ENCODE assay signal across 10 mouse cellular contexts in the genomic region with DNA sequence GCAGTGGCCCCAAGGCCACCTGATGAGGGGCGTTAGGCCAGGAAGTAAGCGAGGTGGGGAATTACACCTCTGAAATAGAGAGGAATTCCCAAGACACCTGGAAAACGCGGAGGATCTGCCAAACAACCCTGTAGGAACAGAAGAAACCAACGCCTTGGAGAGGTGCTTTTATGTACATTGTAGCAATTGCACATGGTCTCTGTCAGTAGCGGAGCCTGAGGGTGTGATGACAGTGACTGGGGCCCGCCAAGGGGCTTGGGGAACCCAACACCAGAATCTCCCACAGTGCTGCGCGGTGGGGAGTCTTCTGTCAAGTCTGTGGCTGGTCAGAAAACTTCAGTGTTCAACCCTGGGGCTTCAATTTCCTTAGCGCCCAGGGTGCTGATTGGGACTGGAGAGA.
DNase-seq lines count a peak whose midpoint lies in the region; ATAC-seq lines count a peak whose summit lies in the region.
"Had no signal": no experiment of that assay in that cellular context is flagged by ENCODE, and none has a peak within 500 bp of the region (broad histone marks: within the 10 kb centered on the region; RNA-seq: fewer than 3 reads in every experiment).

No protein-coding gene starts in this region.

- H3K4me3 ChIP-seq in forebrain, embryonic 10.5 days, result peak overlapping the region; percentile 43
- no peak overlapping the region for H3K4me3 ChIP-seq in forebrain, embryonic 16.5 days (replicated peaks; ENCODE audit: low read length)
- H3K4me3 ChIP-seq in kidney, embryonic 16.5 days (ENCODE audit: low read length), result no peak overlapping the region
- peak overlapping the region; percentile 45 for H3K4me3 ChIP-seq in limb, embryonic 10.5 days
- H3K4me3 ChIP-seq: erythroblast, embryonic 14.5 days had no signal

- no peak overlapping the region for H3K27ac ChIP-seq in forebrain, embryonic 10.5 days
- no peak overlapping the region for H3K27ac ChIP-seq in forebrain, embryonic 16.5 days (ENCODE audit: low read length)
- H3K27ac ChIP-seq in kidney, embryonic 16.5 days (ENCODE audit: low read length), result no peak overlapping the region
- H3K27ac ChIP-seq in limb, embryonic 10.5 days, result peak overlapping the region; percentile 81

- H3K36me3 ChIP-seq in forebrain, embryonic 10.5 days (replicated peaks), result no peaks in the 10 kb centered on the region
- H3K36me3 ChIP-seq in forebrain, embryonic 16.5 days (ENCODE audit: control insufficient read depth, insufficient read depth), result no peaks in the 10 kb centered on the region
- no peaks in the 10 kb centered on the region for H3K36me3 ChIP-seq in kidney, embryonic 16.5 days (ENCODE audit: insufficient read depth, low read length)
- no peaks in the 10 kb centered on the region for H3K36me3 ChIP-seq in limb, embryonic 10.5 days

- H3K9me3 ChIP-seq in forebrain, embryonic 10.5 days, result no peaks in the 10 kb centered on the region
- no peaks in the 10 kb centered on the region for H3K9me3 ChIP-seq in forebrain, embryonic 16.5 days (ENCODE audit: control insufficient read depth, low read length)
- no peaks in the 10 kb centered on the region for H3K9me3 ChIP-seq in kidney, embryonic 16.5 days (ENCODE audit: low read length)
- no peaks in the 10 kb centered on the region for H3K9me3 ChIP-seq in limb, embryonic 10.5 days (replicated peaks)

- H3K4me1 ChIP-seq in forebrain, embryonic 10.5 days, result peaks cover 51% of the 10 kb centered on the region
- H3K4me1 ChIP-seq in forebrain, embryonic 16.5 days (replicated peaks; ENCODE audit: control insufficient read depth, insufficient read depth, low read length), result 0 out of 2 replicates have a peak, but pooled peaks cover 6% of the 10 kb centered on the region
- H3K4me1 ChIP-seq in kidney, embryonic 16.5 days (ENCODE audit: insufficient read depth, low read length), result peaks cover 10% of the 10 kb centered on the region
- H3K4me1 ChIP-seq in limb, embryonic 10.5 days, result peaks cover 63% of the 10 kb centered on the region

- no peak overlapping the region for H3K9ac ChIP-seq in forebrain, embryonic 16.5 days (replicated peaks; ENCODE audit: low read depth, low read length)
- no peak overlapping the region for H3K9ac ChIP-seq in kidney, embryonic 16.5 days (replicated peaks; ENCODE audit: low read length)

- no peak for DNase-seq in forebrain, embryonic 10.5 days (ENCODE audit: extremely low spot score, low spot score)
- DNase-seq in kidney, adult 18-20 months, result no peak
- peak; percentile 48 for DNase-seq in embryo, embryonic 10.5 days (ENCODE audit: low spot score)
- DNase-seq in limb, embryonic 10.5 days (ENCODE audit: low spot score), result peak; percentile 49
- no peak for DNase-seq in spleen, adult 18-20 months
- DNase-seq in urinary bladder, postnatal 36 days (ENCODE audit: low spot score in 2 of 2), result no peak
- DNase-seq: gastrocnemius, postnatal 25 days had no signal

- peaks cover 70% of the 10 kb centered on the region for H3K27me3 ChIP-seq in forebrain, embryonic 10.5 days (ENCODE audit: poor library complexity, severe bottlenecking)
- peaks cover 44% of the 10 kb centered on the region for H3K27me3 ChIP-seq in forebrain, embryonic 16.5 days (replicated peaks; ENCODE audit: control insufficient read depth, insufficient read depth, low read length)
- H3K27me3 ChIP-seq in kidney, embryonic 16.5 days (ENCODE audit: insufficient read depth, low read length), result peaks cover 47% of the 10 kb centered on the region
- H3K27me3 ChIP-seq in limb, embryonic 10.5 days (ENCODE audit: low read depth, poor library complexity, severe bottlenecking), result peaks cover 44% of the 10 kb centered on the region

- no peak for ATAC-seq in forebrain, embryonic 16.5 days
- peak; percentile 75; the same call in 1 of the 2 replicates for ATAC-seq in kidney, embryonic 16.5 days (ENCODE audit: low FRiP score, low TSS enrichment)

- 2% methylated on average over 10 of the region's 10 CpGs for WGBS in forebrain, embryonic 10.5 days
- WGBS in forebrain, embryonic 16.5 days, result 9% methylated on average over 10 of the region's 10 CpGs
- WGBS in kidney, embryonic 16.5 days, result 8% methylated on average over 10 of the region's 10 CpGs
- WGBS in limb, embryonic 10.5 days, result 4% methylated on average over 10 of the region's 10 CpGs

- H3K4me2 ChIP-seq in forebrain, embryonic 16.5 days (ENCODE audit: low read length), result no peak overlapping the region
- H3K4me2 ChIP-seq in kidney, embryonic 16.5 days (replicated peaks; ENCODE audit: low read depth, low read length), result peak overlapping the region; percentile 45

Comparison
In these comparisons a context has a peak if more than half of its experiments do, and no peak if none do; other contexts are left out.
1. H3K4me3 ChIP-seq: peak in forebrain, embryonic 10.5 days (single experiment) and limb, embryonic 10.5 days (single experiment); none in forebrain, embryonic 16.5 days (single experiment) and kidney, embryonic 16.5 days (single experiment).
2. DNase-seq: peak in embryo, embryonic 10.5 days (single experiment) and limb, embryonic 10.5 days (single experiment); none in forebrain, embryonic 10.5 days (single experiment), kidney, adult 18-20 months (single experiment), spleen, adult 18-20 months (0 of 2) and urinary bladder, postnatal 36 days (0 of 2).